Mouse (Mus musculus): ENCODE data around the gene Klrb1b.
A peak's percentile ranks its signal among the peaks of the same experiment; 100 is the strongest.

Klrb1b gene

DNA sequence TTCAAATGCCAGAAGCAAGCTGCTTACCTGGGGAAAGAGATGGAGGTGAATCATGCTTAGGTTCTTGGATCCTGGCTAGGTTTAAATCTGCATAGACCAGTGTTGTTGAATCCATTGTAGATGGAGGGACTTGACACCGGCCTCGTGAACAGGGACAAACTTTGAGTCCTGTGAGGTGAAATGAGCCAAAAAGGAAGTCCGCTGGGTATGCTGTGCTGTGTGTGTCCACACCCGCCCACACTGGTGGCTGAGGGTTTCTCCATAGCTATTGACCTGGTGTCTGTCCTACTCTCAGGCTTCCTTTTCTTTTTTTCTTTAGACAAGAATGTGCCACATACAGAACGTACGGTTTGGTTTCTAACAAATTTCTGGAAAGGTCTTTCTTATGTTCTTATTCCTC is at the start of gene Klrb1b, which contains the start of gene Gm44511:
Gene Klrb1b (minus strand): TSS at position 200 of the 400 bp plus-strand sequence.
Gene Gm44511 (minus strand): TSS at position 184 of the 400 bp plus-strand sequence.
- DNase-seq = no peak

GRCm38 (mm10) chr6:128871910-128872610 is 45.9 kb upstream of the Klrb1b start:
- no peak for DNase-seq

DNA sequence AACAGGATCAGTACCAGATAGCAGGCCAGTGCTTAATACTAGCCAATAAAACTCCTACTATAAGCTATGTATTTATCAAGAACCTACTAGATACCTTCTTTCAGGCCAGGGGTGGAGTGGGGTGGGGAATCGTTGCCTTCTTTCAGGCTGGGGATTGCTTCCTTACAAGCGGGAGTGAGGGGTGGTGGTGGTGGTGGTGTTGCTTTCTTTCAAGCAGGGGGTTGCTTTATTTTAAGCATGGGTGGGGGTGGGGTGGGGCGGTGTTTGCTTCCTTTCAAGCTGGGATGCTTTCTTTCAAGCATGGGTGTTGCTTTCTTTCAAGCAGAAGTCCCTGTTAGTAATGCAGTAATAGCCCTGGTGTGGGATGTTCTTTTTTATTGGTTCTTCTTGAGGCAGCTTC is 42.7 kb upstream of the Klrb1b start:
- no peak for DNase-seq

GRCm38 (mm10) chr6:128857976-128858375 is 31.8 kb upstream of the Klrb1b start:
- DNase-seq = no peak

GRCm38 (mm10) chr6:128856250-128856649 is 30.1 kb upstream of the Klrb1b start:
- peak; percentile 69 for DNase-seq

DNA sequence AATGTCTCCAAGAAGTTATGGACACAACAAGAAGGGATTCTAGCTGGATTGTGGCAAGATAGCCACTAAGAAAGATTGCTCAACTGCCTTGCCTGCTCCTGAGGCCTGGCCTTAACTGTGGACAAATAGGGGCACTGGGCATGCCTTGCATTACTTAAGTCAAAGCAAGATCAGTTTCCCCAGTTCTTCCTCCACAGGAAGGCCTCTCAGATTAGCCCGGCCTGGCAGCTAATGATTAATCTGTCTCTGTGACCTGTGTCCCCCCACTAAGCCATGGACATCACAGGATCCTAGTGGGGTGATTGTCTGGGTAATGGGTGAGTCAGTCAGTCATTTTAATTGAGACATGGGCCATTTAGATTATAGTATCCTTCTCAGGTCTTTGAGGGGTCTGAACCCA is 29.3 kb upstream of the Klrb1b start:
- DNase-seq = no peak

- no peak for DNase-seq
These were observed 28.8 kb upstream of the Klrb1b start for GRCm38 (mm10) chr6:128854895-128855294.

DNA sequence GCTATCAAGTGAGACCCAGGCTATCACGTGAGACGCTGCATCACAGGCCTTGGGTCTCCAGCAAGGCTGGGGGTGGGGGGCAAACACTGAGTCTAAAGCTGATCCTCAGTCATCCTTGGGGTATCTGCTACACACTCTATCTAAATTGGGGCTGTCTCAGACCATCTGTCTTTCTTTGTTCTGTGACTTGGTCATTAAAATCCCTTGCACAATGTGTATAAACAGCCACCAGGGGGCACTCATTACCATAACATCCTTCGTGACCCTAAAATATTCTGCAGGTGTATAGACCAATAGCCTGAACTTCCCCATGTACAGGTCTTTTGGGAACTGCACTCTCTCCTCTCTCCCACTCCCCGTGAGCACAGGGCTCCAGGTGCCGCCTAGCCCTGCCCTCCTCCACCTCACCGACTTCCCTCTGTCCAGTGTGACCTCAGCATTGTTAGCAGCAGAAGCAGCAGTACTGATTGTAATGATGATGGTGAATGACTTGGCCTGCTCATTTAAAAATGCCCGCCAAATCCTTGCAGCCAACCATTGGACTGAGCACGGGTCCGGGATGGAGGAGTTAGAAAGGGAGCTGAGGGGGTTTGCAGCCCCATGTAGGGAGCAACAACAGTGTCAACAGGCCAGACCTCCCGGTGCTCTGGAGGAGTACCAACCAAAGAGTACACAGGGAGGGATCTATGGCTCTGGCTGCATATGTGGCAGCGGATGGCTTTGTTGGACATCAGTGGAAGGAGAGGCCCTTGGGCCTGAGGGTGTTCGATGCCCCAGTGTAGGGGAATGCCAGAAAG is 28.1 kb upstream of the Klrb1b start:
- peak; percentile 89 for DNase-seq

DNA sequence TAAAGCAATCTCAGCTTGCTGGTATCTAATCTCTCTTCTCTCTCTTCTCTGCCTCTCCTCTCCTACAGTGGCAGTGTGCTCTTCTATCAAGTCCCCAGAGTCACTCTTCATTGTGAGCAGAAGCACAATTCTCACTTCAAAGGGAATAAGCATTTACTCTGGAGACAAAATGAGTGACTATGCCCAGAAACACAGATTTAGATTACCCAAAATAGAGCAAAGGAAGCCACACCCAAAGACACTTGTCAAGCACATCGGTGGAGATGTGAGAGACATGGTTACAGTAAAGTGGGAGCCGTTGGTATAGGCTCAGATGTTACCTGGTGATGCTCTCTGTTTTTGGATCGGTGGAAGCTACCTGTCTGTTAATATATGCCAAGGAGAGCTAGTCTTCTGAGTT is 26.6 kb upstream of the Klrb1b start:
- DNase-seq = no peak

- no peak for DNase-seq
These were observed 25.0 kb upstream of the Klrb1b start for GRCm38 (mm10) chr6:128851151-128851550.

- DNase-seq = no peak
These were observed 24.5 kb upstream of the Klrb1b start for GRCm38 (mm10) chr6:128850671-128851070.

DNA sequence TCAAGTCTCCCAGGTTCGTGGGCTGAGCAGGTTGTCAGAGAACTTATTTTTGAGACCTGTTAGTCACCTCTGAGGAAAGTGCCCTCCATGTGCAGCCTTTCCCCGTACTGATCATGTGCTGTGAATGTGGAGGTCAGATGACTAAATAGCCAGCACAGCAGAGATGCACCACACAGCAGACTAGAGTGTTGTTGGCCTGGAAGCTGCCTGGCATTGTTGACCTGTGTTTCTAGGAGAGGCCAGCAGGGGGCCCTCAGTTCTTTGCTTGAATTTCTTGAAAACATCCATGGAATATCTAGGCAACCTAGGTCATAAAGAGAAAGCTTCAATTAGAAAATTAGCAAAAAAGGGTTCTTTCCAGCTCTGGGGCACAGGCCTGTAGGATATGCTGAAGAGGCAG is 23.8 kb upstream of the Klrb1b start:
- DNase-seq = peak; percentile 82

DNA sequence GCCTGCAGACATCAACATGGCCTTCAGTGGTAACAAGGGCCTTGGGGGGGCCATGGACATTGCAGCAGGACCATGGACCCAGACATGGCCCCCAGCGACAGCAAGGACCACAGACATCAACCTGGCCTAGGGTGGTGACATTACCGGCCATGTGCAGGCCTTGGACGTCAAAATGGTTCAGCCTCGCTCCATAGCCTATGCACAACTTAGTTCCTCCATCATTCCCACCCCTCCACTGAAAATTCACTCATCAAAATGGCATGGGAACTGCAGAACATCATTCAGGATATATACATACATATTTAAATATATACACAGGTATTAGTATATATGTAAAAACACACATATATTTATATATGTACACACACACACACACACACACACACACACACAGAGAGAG is 21.3 kb upstream of the Klrb1b start:
- no peak for DNase-seq

DNA sequence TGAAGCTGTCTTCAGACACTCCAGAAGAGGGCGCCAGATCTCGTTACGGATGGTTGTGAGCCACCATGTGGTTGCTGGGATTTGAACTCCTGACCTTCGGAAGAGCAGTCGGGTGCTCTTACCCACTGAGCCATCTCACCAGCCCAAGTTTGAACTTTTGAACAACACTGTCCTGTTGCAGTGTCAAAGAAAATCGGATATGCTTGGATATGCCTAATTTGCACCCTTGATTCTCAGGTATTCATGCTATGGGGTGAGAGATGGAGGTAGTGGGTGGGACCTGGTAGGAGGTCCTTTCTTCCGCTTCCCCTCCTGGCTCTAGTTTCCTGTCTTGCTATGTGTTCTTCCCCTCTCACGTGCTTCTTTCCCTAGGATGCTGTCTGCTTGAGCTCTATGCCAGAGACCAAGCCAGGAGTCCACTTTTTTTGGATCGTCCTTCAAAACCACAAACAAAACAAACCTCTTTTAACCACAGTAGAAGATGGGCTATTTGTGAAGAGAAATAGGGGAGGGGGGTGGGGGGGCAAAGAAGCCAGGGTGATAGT is 19.9 kb upstream of the Klrb1b start:
- peak; percentile 51 for DNase-seq

DNA sequence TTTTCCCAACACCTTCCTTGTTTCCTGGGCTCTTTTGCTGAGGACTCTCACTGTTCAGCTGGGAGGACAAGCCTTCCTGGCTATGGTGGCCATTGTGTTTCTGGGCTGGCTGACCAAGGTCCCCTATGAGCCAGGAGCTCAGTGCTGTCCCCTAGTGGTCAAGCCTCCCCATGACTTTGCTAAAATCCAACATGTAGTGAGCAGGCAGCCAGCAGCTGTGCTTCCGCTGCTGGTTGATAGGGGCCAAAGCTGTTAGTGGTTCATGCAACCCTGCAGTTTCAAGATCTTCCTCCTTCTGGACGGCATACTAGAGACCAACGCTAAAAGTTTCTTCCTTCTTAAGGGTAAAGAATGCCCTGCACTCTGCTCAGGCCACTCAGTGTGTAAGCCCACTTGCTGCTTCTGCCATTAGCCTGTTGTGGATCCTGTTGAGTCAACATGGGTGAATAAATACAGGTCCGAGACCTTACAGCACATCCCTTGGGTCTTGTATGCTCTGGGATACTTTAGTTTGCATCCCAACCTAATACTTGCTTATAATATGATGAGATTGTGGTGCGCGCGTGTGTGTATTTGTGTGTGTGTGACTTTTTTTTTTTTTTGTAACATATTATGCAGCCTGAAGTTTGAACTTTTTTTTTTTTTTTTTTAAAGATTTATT is 19.3 kb upstream of the Klrb1b start:
- peak; percentile 96 for DNase-seq

- DNase-seq = no peak
These were observed 18.5 kb upstream of the Klrb1b start for GRCm38 (mm10) chr6:128844586-128845080.

- peak; percentile 19 for DNase-seq
These were observed 18.0 kb upstream of the Klrb1b start for GRCm38 (mm10) chr6:128844131-128844530.

DNA sequence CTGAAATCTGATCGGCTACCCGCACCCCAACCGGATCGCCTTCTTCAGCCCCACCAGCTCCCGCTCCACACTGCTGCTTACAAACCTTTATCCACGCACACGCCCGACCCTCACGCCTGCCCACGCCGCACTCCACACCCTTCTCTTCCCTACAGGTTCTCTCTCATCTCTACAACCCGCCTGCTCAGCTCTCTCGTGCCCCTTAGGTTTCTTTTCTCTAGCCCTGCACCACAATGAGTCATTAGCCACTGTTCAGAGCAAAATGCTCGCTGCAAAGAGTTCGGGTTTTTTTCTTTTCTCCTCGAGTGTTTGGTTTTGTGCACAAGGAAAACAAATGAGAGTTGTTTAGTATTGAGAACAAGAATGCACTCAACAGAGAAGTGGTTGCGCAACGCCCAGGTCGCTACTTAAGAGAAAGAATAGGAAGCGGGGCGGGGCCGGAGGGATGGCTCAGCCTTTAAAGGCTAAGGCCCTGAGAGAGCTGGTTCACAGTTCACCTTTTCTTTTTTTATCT is 17.4 kb upstream of the Klrb1b start:
- no peak for DNase-seq

DNA sequence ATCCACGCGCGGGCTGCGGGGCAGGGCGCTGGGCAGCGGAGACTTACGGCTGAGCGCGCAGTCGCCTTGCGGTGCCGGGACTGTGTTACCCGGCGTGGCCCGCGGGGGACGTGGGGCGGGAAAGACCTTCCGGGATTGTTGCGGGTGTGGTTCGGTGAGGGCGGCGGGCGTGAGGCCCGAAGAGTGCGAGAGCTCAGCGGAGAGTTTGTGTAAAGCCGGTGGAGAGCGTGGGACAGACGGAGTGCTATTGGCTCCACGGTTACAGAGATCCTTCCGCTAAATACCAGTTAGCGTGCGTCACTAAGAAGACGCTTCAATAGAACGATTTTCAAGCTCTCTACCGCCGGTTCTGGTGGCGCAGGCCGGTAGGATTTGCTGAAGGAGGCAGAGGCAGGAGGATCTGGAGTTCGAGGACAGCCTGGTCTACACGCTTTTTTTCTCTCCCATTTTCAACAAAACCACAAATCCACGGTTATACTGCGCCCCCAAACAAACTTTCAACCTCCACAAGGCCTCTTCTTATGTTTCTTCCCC is 16.9 kb upstream of the Klrb1b start:
- peak; percentile 99 for DNase-seq

DNA sequence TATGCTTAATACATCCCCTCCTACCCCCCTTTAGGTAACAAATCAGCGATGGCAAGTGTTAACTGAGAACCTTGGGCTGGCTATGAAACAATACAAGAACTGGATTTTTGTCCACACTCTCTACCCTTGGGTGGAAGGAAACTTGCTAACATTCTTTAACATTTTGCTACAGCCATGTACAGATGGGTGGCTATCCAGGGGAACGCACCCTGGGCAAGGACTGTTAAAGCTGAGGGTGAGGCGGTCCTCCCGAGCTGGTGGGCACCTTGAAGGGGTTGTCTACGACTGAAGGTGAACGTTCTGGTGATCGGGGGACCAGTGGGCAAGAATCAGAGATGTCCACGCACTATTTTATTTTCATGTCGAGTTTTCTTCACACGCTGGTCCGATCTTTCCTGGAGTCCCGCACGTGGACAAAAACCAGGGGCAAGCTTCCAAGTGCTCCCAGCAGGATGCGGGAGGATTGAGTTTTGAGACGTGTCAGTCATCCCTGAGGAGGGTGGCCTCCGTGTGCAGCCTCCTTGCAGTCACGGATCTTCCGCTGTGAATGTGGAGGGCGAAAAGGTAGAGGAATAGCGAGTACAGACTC is 16.3 kb upstream of the Klrb1b start:
- DNase-seq = no peak

GRCm38 (mm10) chr6:128841327-128842089 is 15.4 kb upstream of the Klrb1b start:
- peak; percentile 66 for DNase-seq

Data from retina, postnatal 1 day (tissue).